Mouse (Mus musculus) hindbrain, embryonic 11.5 days (tissue): ENCODE measurements around the gene Dhrs13. TPM values are rescaled to one million over a fixed set of nuclear protein-coding genes. Genes with fewer than 3 reads are reported as not detected.

Experiments used
- ATAC-seq: fragments of 200-750 bp; cut with Nextera tagmentation; 2 replicates; pipeline ENCODE4 v1.8.0; 2017; ENCODE audit warnings: mild to moderate bottlenecking, moderate TSS enrichment, moderate library complexity; ENCODE audit not compliant: low FRiP score
- DNase-seq: peaks from one replicate; pipeline ENCODE4 v3.0.0-alpha.2; 2015; ENCODE audit warnings: low spot score
- H3K27ac ChIP-seq: fragments of 300-500 bp; sonication (generic); 2 replicates; pipeline ENCODE4 v1.5.1; 2014; ENCODE audit warnings: mild to moderate bottlenecking, low read depth, low read length
- H3K27me3 ChIP-seq: fragments of 300-500 bp; sonication (generic); 2 replicates; pipeline ENCODE4 v1.6.1; 2014; ENCODE audit warnings: mild to moderate bottlenecking, low read length, moderate library complexity, mixed read lengths; ENCODE audit not compliant: control insufficient read depth, insufficient read depth
- H3K36me3 ChIP-seq: fragments of 300-500 bp; sonication (generic); 2 replicates; pipeline ENCODE4 v1.6.1; 2014; ENCODE audit warnings: mild to moderate bottlenecking, low read length, moderate library complexity, mixed read lengths; ENCODE audit not compliant: control insufficient read depth, insufficient read depth
- H3K4me1 ChIP-seq: fragments of 300-500 bp; sonication (generic); replicated peaks from 2 replicates; pipeline ENCODE4 v1.6.1; 2014; ENCODE audit warnings: low read length, mixed read lengths; ENCODE audit not compliant: control insufficient read depth, insufficient read depth
- H3K4me2 ChIP-seq: fragments of 300-500 bp; sonication (generic); replicated peaks from 2 replicates; pipeline ENCODE4 v1.6.1; 2014; ENCODE audit warnings: mild to moderate bottlenecking, low read depth, low read length
- H3K4me3 ChIP-seq: fragments of 300-500 bp; sonication (generic); 2 replicates; pipeline ENCODE4 v1.5.1; 2014; ENCODE audit warnings: low read depth, low read length
- H3K9ac ChIP-seq: fragments of 300-500 bp; sonication (generic); 2 replicates; pipeline ENCODE4 v1.6.1; 2014; ENCODE audit warnings: low read depth, low read length
- H3K9me3 ChIP-seq: fragments of 300-500 bp; sonication (generic); 2 replicates; pipeline ENCODE4 v1.6.1; 2016; ENCODE audit warnings: low read length; ENCODE audit not compliant: control insufficient read depth
- whole genome bisulfite sequencing: fragments of 180-500 bp; shearing (Covaris S2); extraction: QIAGEN DNeasy Blood & Tissue Kit; methylation state at CpG from one replicate; pipeline ENCODE4 v1.1.7; 2014; 5-methylcytosine and 5-hydroxymethylcytosine counted together
- polyA plus RNA-seq: library from polyadenylated mRNA; unstranded; fragments of >200 nt; fragmentation: Nextera tagmentation; extraction: Ambion mirVana; gene quantifications from 2 replicates; pipeline ENCODE4 v1.2.1, GENCODE M21; 2014

Gene Dhrs13
- polyA plus RNA-seq, 1 experiment from 2014 or later = 20.0 TPM

GRCm38 (mm10) chr11:78059833-78060757 lies 28.0 kb downstream of the Dhrs13 start:
- no peak overlapping the region for H3K4me2 ChIP-seq
- ATAC-seq (no peak), DNase-seq (peak; percentile 62)
- H3K4me3 ChIP-seq = no peak overlapping the region
- no peaks in the 10 kb centered on the region for H3K27me3 ChIP-seq
- H3K4me1 ChIP-seq = no peaks in the 10 kb centered on the region
- H3K27ac ChIP-seq = no peak overlapping the region
- H3K36me3 ChIP-seq = peaks cover 4% of the 10 kb centered on the region; the same call in 1 of the 2 replicates
- no peak overlapping the region for H3K9ac ChIP-seq
- H3K9me3 ChIP-seq = no peaks in the 10 kb centered on the region
- WGBS = 61% methylated on average over 9 of the region's 9 CpGs

DNA sequence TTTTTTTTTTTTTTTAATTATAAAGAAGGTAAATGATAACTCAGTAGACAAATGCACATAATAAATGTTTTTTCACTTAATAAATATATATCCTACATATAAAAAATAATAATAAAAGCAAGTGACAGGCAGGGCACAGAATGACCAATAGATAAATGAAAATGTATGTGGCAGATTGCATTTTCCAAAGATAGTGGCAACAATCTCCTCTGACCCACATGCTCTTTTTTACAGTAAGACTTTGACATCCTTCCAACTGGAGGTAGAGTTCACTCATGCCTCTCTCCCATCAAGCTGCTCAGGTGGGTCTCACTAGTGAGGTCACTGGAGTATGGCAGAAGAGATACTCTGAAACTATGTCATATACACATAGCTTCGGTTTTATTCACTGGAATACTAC lies 30.5 kb downstream of the Dhrs13 start:
- ATAC-seq (no peak), DNase-seq (no peak)
- Histone ChIP-seq H3K9me3 (no peaks in the 10 kb centered on the region), H3K9ac (no peak overlapping the region), H3K4me3 (no peak overlapping the region), H3K27ac (no peak overlapping the region), H3K27me3 (no peaks in the 10 kb centered on the region), H3K36me3 (peaks cover 4% of the 10 kb centered on the region; the same call in 1 of the 2 replicates), H3K4me1 (no peaks in the 10 kb centered on the region), H3K4me2 (no peak overlapping the region)
- WGBS = 93% methylated on average over 1 of the region's 1 CpGs

DNA sequence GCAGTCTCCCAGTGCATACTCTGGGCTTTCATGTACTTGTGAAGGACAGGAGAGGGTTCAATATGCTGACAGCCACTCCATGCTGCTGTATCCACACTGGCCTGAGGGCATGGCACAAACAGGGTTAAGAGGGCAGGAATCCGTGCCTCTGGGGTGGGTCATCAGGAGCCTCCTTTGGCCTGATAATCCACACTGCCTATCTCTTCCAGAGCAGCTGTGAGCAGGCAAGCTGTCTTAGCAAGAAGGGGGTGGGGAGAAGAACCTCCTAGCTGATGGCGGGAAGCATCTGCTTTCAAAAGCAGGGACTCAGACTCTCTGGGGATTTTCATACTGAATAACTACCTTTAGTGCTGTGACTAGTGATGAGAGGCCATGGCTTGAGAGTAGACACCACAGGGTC lies 33.8 kb downstream of the Dhrs13 start:
- no peaks in the 10 kb centered on the region for H3K27me3 ChIP-seq
- no peak for ATAC-seq
- H3K4me1 ChIP-seq = no peaks in the 10 kb centered on the region
- no peak overlapping the region for H3K4me3 ChIP-seq
- H3K4me2 ChIP-seq = no peak overlapping the region
- no peaks in the 10 kb centered on the region for H3K36me3 ChIP-seq
- no peak overlapping the region for H3K27ac ChIP-seq
- WGBS = 34% methylated on average over 2 of the region's 2 CpGs
- H3K9me3 ChIP-seq = no peaks in the 10 kb centered on the region
- DNase-seq = no peak
- H3K9ac ChIP-seq = no peak overlapping the region

GRCm38 (mm10) chr11:78066641-78067040 lies 34.6 kb downstream of the Dhrs13 start:
- no peaks in the 10 kb centered on the region for H3K9me3 ChIP-seq
- H3K27ac ChIP-seq = no peak overlapping the region
- DNase-seq (no peak), ATAC-seq (no peak)
- no peak overlapping the region for H3K9ac ChIP-seq
- H3K4me3 ChIP-seq = no peak overlapping the region
- no peaks in the 10 kb centered on the region for H3K27me3 ChIP-seq
- no peak overlapping the region for H3K4me2 ChIP-seq
- H3K4me1 ChIP-seq = no peaks in the 10 kb centered on the region
- no peaks in the 10 kb centered on the region for H3K36me3 ChIP-seq
- WGBS = 68% methylated on average over 2 of the region's 2 CpGs

DNA sequence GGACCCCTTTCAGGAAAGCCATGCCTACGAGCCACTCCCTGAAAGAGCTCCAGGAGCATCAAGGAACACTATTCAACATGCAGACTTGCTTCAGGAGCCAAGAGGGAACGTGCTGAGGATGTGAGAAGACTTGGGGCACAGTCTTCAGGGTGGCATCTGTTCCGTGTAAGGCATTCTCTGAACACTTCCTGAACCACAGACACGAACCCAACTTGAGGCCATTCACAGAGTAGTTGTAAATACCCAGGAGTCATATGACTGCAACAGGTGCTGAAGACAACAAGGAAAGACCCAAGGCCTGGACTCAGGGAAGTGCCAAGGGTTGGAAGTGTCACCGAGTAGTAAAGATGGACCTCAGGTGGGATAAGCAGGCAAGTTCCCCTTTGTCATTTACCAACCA lies 35.5 kb downstream of the Dhrs13 start:
- no peak for DNase-seq
- Histone ChIP-seq H3K36me3 (no peaks in the 10 kb centered on the region), H3K9me3 (no peaks in the 10 kb centered on the region), H3K27me3 (no peaks in the 10 kb centered on the region), H3K4me1 (no peaks in the 10 kb centered on the region), H3K4me2 (no peak overlapping the region), H3K27ac (no peak overlapping the region), H3K4me3 (no peak overlapping the region), H3K9ac (no peak overlapping the region)
- ATAC-seq = no peak
- WGBS = 80% methylated on average over 5 of the region's 5 CpGs

GRCm38 (mm10) chr11:78069130-78069529 lies 37.0 kb downstream of the Dhrs13 start:
- H3K9me3 ChIP-seq = no peaks in the 10 kb centered on the region
- H3K27me3 ChIP-seq = no peaks in the 10 kb centered on the region
- no peak overlapping the region for H3K4me3 ChIP-seq
- no peak overlapping the region for H3K4me2 ChIP-seq
- H3K4me1 ChIP-seq = no peaks in the 10 kb centered on the region
- no peak for ATAC-seq
- no peak for DNase-seq
- 81% methylated on average over 5 of the region's 5 CpGs for WGBS
- H3K9ac ChIP-seq = no peak overlapping the region
- no peak overlapping the region for H3K27ac ChIP-seq
- 0 out of 2 replicates have a peak, but pooled peaks cover 5% of the 10 kb centered on the region for H3K36me3 ChIP-seq

- H3K36me3 ChIP-seq = 0 out of 2 replicates have a peak, but pooled peaks cover 5% of the 10 kb centered on the region
- H3K9me3 ChIP-seq = no peaks in the 10 kb centered on the region
- ATAC-seq = no peak
- H3K4me2 ChIP-seq = no peak overlapping the region
- WGBS = 87% methylated on average over 6 of the region's 6 CpGs
- no peaks in the 10 kb centered on the region for H3K27me3 ChIP-seq
- no peaks in the 10 kb centered on the region for H3K4me1 ChIP-seq
- no peak overlapping the region for H3K9ac ChIP-seq
- H3K4me3 ChIP-seq = no peak overlapping the region
- no peak overlapping the region for H3K27ac ChIP-seq
- DNase-seq = no peak
These were observed 37.6 kb downstream of the Dhrs13 start for GRCm38 (mm10) chr11:78069646-78070045.

DNA sequence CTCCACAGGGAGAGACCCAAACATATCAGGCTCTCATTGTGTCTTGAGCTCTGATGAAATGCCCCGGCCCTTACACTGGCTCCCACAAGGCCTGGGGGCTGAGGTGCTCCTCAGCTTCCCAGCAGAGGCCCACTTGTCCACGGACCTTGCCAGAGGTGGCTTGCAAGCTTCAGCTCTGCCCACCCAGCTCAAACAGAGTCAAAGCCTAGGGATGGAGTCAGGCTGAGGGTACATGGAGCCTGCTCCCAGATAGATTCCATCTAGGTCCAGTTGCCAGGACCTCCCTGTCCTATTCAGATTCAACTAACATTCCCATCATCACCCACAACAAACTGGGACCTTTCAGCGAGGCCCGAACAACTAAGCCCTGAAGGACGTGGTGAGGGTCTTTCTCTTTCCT lies 39.9 kb downstream of the Dhrs13 start:
- WGBS = 81% methylated on average over 5 of the region's 5 CpGs
- ATAC-seq (no peak), DNase-seq (no peak)
- Histone ChIP-seq H3K9me3 (no peaks in the 10 kb centered on the region), H3K9ac (no peak overlapping the region), H3K4me3 (no peak overlapping the region), H3K4me2 (no peak overlapping the region), H3K27ac (no peak overlapping the region), H3K27me3 (no peaks in the 10 kb centered on the region), H3K36me3 (0 out of 2 replicates have a peak, but pooled peaks cover 5% of the 10 kb centered on the region), H3K4me1 (no peaks in the 10 kb centered on the region)
